Mouse (Mus musculus) liver, adult (tissue): Measurements from ENCODE around the gene Eif4g3.

ENCODE experiments used
- GATA4 ChIP-seq: IDR thresholded peaks from 2 replicates; pipeline ENCODE4 v1.6.1; 2014; ENCODE audit warnings: mild to moderate bottlenecking, low read length; ENCODE audit not compliant: insufficient replicate concordance

Eif4g3 gene

GRCm38 (mm10) chr4:138100456-138100855 is 107.6 kb downstream of the Eif4g3 start:
- TF ChIP-seq GATA4 = no peak

GRCm38 (mm10) chr4:138101795-138102194 is 109.0 kb downstream of the Eif4g3 start:
- TF ChIP-seq GATA4 = no peak

- no peak for TF ChIP-seq GATA4
These were observed 109.6 kb downstream of the Eif4g3 start for GRCm38 (mm10) chr4:138102413-138102812.

- TF ChIP-seq GATA4 = no peak
These were observed 112.1 kb downstream of the Eif4g3 start for GRCm38 (mm10) chr4:138104967-138105366.

GRCm38 (mm10) chr4:138107441-138108409 is 114.9 kb downstream of the Eif4g3 start:
- TF ChIP-seq GATA4 = no peak

GRCm38 (mm10) chr4:138108541-138108940 is 115.7 kb downstream of the Eif4g3 start:
- TF ChIP-seq GATA4 = no peak

- TF ChIP-seq GATA4 = no peak
These were observed 116.5 kb downstream of the Eif4g3 start for GRCm38 (mm10) chr4:138109332-138109731.

- no peak for TF ChIP-seq GATA4
These were observed 119.0 kb downstream of the Eif4g3 start for GRCm38 (mm10) chr4:138111858-138112257.

GRCm38 (mm10) chr4:138119740-138120139 is 126.9 kb downstream of the Eif4g3 start:
- no peak for TF ChIP-seq GATA4

GRCm38 (mm10) chr4:138124046-138124445 is 131.2 kb downstream of the Eif4g3 start:
- TF ChIP-seq GATA4 = no peak

- no peak for TF ChIP-seq GATA4
These were observed 134.5 kb downstream of the Eif4g3 start for GRCm38 (mm10) chr4:138127371-138127770.

- no peak for TF ChIP-seq GATA4
These were observed 135.0 kb downstream of the Eif4g3 start for GRCm38 (mm10) chr4:138127781-138128180.

GRCm38 (mm10) chr4:138130149-138130548 is 137.3 kb downstream of the Eif4g3 start:
- TF ChIP-seq GATA4 = no peak

GRCm38 (mm10) chr4:138131226-138131625 is 138.4 kb downstream of the Eif4g3 start:
- TF ChIP-seq GATA4 = no peak

GRCm38 (mm10) chr4:138131716-138132115 is 138.9 kb downstream of the Eif4g3 start:
- no peak for TF ChIP-seq GATA4

- TF ChIP-seq GATA4 = no peak
These were observed 140.5 kb downstream of the Eif4g3 start for GRCm38 (mm10) chr4:138133360-138133759.
